Mouse (Mus musculus) erythroblast, embryonic 14.5 days (primary cell): ENCODE data around the gene Immp2l.

ENCODE experiments used
- GATA1 ChIP-seq: IDR thresholded peaks from 2 replicates; pipeline ENCODE4 v1.6.1; 2012; ENCODE audit warnings: low read length, inconsistent platforms, mixed read lengths
- TAL1 ChIP-seq: IDR thresholded peaks from 3 replicates; pipeline ENCODE4 v1.6.1; 2012; ENCODE audit warnings: low read length, inconsistent platforms, mixed read lengths

DNA sequence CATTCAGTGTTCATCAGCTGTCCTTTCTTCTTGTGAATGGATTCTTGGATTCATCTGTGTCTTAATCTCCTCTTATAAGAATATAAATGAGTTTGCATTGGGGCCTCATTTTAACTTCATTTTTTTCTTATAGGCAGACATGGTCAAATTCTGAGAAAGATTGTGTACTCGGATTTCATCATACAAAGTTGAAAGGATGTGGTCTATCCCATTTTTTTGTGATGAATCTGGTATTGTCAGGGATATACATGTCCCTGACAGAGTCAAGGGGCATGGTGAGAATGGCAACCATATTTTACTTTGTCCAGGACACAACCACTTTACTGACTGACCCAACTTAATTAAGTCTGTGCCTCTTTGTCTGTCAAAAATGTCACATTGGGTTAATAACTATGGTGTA is 925.5 kb downstream of the Immp2l start:
- TF ChIP-seq GATA1 (no peak), TAL1 (no peak)
